8 mouse cellular contexts compared by ENCODE assay signal in genomic region chr10:44529218-44530066, GRCm38 (mm10). TPM values are rescaled to one million over a fixed set of nuclear protein-coding genes. Genes with fewer than 3 reads are reported as not detected.
DNase-seq lines count a peak whose midpoint lies in the region; ATAC-seq and TF ChIP-seq lines count a peak whose summit lies in the region.

No protein-coding gene starts in this region.

- peak overlapping the region; percentile 88 for H3K4me2 ChIP-seq in hindbrain, postnatal 0 days (ENCODE audit: low read depth, low read length)

- peaks cover 4% of the 10 kb centered on the region; the same call in 1 of the 2 replicates for H3K4me1 ChIP-seq in hindbrain, postnatal 0 days (ENCODE audit: insufficient read depth, low read length)
- peaks cover 35% of the 10 kb centered on the region for H3K4me1 ChIP-seq in megakaryocyte, embryonic 14.5 days

- intact Hi-C loops in gastrocnemius, adult 2 months (cut with DNase I) = loop anchor here (5.0 kb wide), 1 partner anchor 72 kb away; no protein-coding TSS in a partner anchor

- H3K27ac ChIP-seq in gastrocnemius, adult 2 months = peak overlapping the region; percentile 76
- no peak overlapping the region for H3K27ac ChIP-seq in hindbrain, postnatal 0 days

- peak; percentile 90 for DNase-seq in gastrocnemius, adult 2 months
- peak; percentile 86 for DNase-seq in hindbrain, postnatal 0 days (ENCODE audit: low spot score)
- peak; percentile 16 to 27 for DNase-seq in left cerebral cortex, adult 8-10 months (ENCODE audit: low spot score in 2 of 2)
- DNase-seq in right cerebral cortex, adult 2 months (ENCODE audit: low spot score in 2 of 2) = peak; percentile 38 to 46
- DNase-seq in urinary bladder, postnatal 14 days (ENCODE audit: low spot score) = peak; percentile 85

- peak overlapping the region; percentile 31; the same call in 1 of the 2 replicates for H3K9ac ChIP-seq in hindbrain, postnatal 0 days (replicated peaks; ENCODE audit: low read length)

- peak overlapping the region; percentile 88 for H3K4me3 ChIP-seq in gastrocnemius, adult 2 months
- H3K4me3 ChIP-seq in hindbrain, postnatal 0 days (ENCODE audit: low read length) = peak overlapping the region; percentile 47
- H3K4me3 ChIP-seq in megakaryocyte, embryonic 14.5 days (replicated peaks) = peak overlapping the region; percentile 96

- under 1% methylated on average over 42 of the region's 42 CpGs for WGBS in hindbrain, postnatal 0 days

- H3K9me3 ChIP-seq in hindbrain, postnatal 0 days (ENCODE audit: low read length) = no peaks in the 10 kb centered on the region
- no peaks in the 10 kb centered on the region for H3K9me3 ChIP-seq in megakaryocyte, embryonic 14.5 days

- ATAC-seq in activated CD4-positive, CD25-positive, alpha-beta regulatory T cell, adult 4 months = peak; percentile 98
- peak; percentile 97 for ATAC-seq in common myeloid progenitor, adult 5-6 weeks (replicated peaks; ENCODE audit: low read depth, poor library complexity, severe bottlenecking)
- ATAC-seq in hindbrain, postnatal 0 days = peak; percentile 98

- H3K36me3 ChIP-seq in hindbrain, postnatal 0 days (ENCODE audit: insufficient read depth, low read length) = no peaks in the 10 kb centered on the region
- no peaks in the 10 kb centered on the region for H3K36me3 ChIP-seq in megakaryocyte, embryonic 14.5 days (replicated peaks; ENCODE audit: low read length)

- no peak for TF ChIP-seq CTCF in gastrocnemius, adult 2 months (IDR thresholded peaks at IDR 0.05)
- TF ChIP-seq CTCF in hindbrain, postnatal 0 days (IDR thresholded peaks at IDR 0.05; ENCODE audit: low read depth) = 0 out of 2 replicates have a peak, but pooled peaks have one; percentile 21

- peaks cover 26% of the 10 kb centered on the region; the same call in 1 of the 2 replicates for H3K27me3 ChIP-seq in hindbrain, postnatal 0 days (ENCODE audit: insufficient read depth, low read length)
- H3K27me3 ChIP-seq in megakaryocyte, embryonic 14.5 days (replicated peaks) = peaks cover 39% of the 10 kb centered on the region

RNA-seq across cellular contexts. Expression of gene Prdm1, which starts 1.1 kb away (rescaled TPM):
- 10 to 100 TPM; 13.9 to 14.8 TPM for polyA plus RNA-seq in activated CD4-positive, CD25-positive, alpha-beta regulatory T cell, adult 4 months (2017; shearing (Covaris generic))
- total RNA-seq in common myeloid progenitor, adult 5-6 weeks (2017) = 0.27 TPM in 1 of 2 replicates, not detected in the other
- under 1 TPM; 0.10 to 0.39 TPM for total RNA-seq in gastrocnemius, adult 2 months (2021)
- total RNA-seq in hindbrain, postnatal 0 days (2014; rRNA removed) = 0.25 and 0.63 TPM in 2 replicates
- polyA plus RNA-seq in hindbrain, postnatal 0 days (2015; fragmentation: Nextera tagmentation; extraction: Ambion mirVana) = 0.39 and 0.44 TPM in 2 replicates
- total RNA-seq in left cerebral cortex, adult 8-10 months (2022) = 1 to 10 TPM in 3 of 4 experiments, under 1 TPM in 1; 0.89 to 1.3 (median 1.2) TPM
- polyA plus RNA-seq in megakaryocyte, embryonic 14.5 days (2012; ENCODE audit: insufficient read depth, low replicate concordance) = 0.66 and 0.81 TPM in 2 replicates

Comparison
In these comparisons a context has a peak if more than half of its experiments do, and no peak if none do; other contexts are left out.
1. DNase-seq: peak in every context shown above with its lines; median percentile 90 in gastrocnemius, adult 2 months; 86 in hindbrain, postnatal 0 days; 85 in urinary bladder, postnatal 14 days; 42 in right cerebral cortex, adult 2 months; 22 in left cerebral cortex, adult 8-10 months.